Mouse (Mus musculus) megakaryocyte progenitor cell, adult 5-6 weeks (primary cell): ENCODE results near the gene Entpd3. TPM values are rescaled to one million over a fixed set of nuclear protein-coding genes. Genes with fewer than 3 reads are reported as not detected.

Experiments
- ATAC-seq: replicated peaks from 2 replicates; pipeline ENCODE4 v1.8.0; 2016; ENCODE audit warnings: mild to moderate bottlenecking, moderate TSS enrichment, inconsistent platforms; ENCODE audit not compliant: poor library complexity
- total RNA-seq, 2 experiments: library from RNA; stranded (forward) in 1 of 2; stranded (reverse) in 1 of 2; fragments of 157-497, 149-512 nt in 1 of 2; fragments of 200-1000 nt in 1 of 2; gene quantifications; 2 replicates each; pipeline versions ENCODE4 v1.2.3 to v1.2.4; 2015 to 2017

The Entpd3 gene
- total RNA-seq, 2 experiments from 2014 or later = not detected

- ATAC-seq = no peak
Observed at GRCm38 (mm10) chr9:120577706-120578405, 38.2 kb downstream of the Entpd3 start.

GRCm38 (mm10) chr9:120578701-120579100 is 39.1 kb downstream of the Entpd3 start:
- no peak for ATAC-seq

GRCm38 (mm10) chr9:120579808-120580207 is 40.2 kb downstream of the Entpd3 start:
- no peak for ATAC-seq

GRCm38 (mm10) chr9:120581941-120582618 is 42.5 kb downstream of the Entpd3 start:
- peak; percentile 47 for ATAC-seq

- ATAC-seq = peak; percentile 87
Observed at GRCm38 (mm10) chr9:120582619-120583308, 43.1 kb downstream of the Entpd3 start.

GRCm38 (mm10) chr9:120583314-120583713 is 43.7 kb downstream of the Entpd3 start:
- peak; percentile 22; the same call in 1 of the 2 replicates for ATAC-seq

- peak; percentile 52 for ATAC-seq
Observed at GRCm38 (mm10) chr9:120586546-120586945, 46.9 kb downstream of the Entpd3 start.

- ATAC-seq = peak; percentile 80
Observed at GRCm38 (mm10) chr9:120591490-120591889, 51.9 kb downstream of the Entpd3 start.

GRCm38 (mm10) chr9:120593383-120594101 is 53.9 kb downstream of the Entpd3 start:
- no peak for ATAC-seq

- no peak for ATAC-seq
Observed at GRCm38 (mm10) chr9:120594839-120595238, 55.2 kb downstream of the Entpd3 start.

- ATAC-seq = no peak
Observed at GRCm38 (mm10) chr9:120595306-120595705, 55.7 kb downstream of the Entpd3 start.

- peak; percentile 84 for ATAC-seq
Observed at GRCm38 (mm10) chr9:120601488-120602171, 62.0 kb downstream of the Entpd3 start.

- peak; percentile 14; the same call in 1 of the 2 replicates for ATAC-seq
Observed at GRCm38 (mm10) chr9:120602172-120602838, 62.7 kb downstream of the Entpd3 start.

- peak; percentile 97 for ATAC-seq
Observed at GRCm38 (mm10) chr9:120602839-120603511, 63.4 kb downstream of the Entpd3 start.

GRCm38 (mm10) chr9:120603512-120603908 is 63.9 kb downstream of the Entpd3 start:
- ATAC-seq = no peak

- ATAC-seq = no peak
Observed at GRCm38 (mm10) chr9:120603956-120604355, 64.3 kb downstream of the Entpd3 start.

GRCm38 (mm10) chr9:120611055-120611454 is 71.4 kb downstream of the Entpd3 start:
- ATAC-seq = no peak

- ATAC-seq = no peak
Observed at GRCm38 (mm10) chr9:120614059-120614458, 74.4 kb downstream of the Entpd3 start.
